Mouse (Mus musculus): Measurements from ENCODE around the gene Spast. TPM values are rescaled to one million over a fixed set of nuclear protein-coding genes. Genes with fewer than 3 reads are reported as not detected.
"Not testable (repeated sequence)": the region's sequence is repeated elsewhere in the genome, so short reads cannot be mapped to it uniquely, and the experiment has no call there.

The Spast gene
- polyA plus RNA-seq, 1 experiment from 2014 or later: 9.1 TPM

DNA sequence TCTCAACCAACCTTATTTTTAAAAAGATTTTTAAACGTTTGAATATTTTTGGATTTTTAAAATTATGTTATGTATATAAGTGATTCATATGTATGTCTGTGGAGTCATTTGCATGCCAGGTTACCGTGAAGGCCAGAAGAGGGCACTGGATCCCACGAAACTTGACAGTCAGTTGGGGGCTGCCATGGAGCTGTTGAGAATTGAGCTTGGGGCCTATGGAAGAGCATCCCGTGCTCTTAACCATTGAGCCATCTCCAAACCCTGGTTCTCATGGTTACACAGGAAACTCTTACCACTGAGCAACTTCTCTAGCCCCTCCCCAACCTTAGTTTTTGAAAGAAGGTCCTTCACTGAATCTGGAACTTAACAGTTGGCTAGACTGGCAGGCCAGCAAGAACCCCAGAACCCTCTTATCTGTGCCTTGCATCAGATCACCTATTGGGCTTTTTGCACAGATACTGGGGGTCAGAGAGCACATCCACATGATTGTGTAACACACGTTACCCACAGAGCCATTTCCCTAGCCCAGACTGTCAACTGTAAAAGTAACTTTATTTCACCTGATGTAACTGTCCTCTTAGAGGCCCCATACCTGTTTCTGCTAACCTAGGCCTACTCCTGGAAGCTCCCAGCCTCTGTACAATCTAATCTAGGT is 16.3 kb upstream of the Spast start:
- no peak overlapping the region for H3K4me2 ChIP-seq (ENCODE audit: low read depth, low read length)
- no peak overlapping the region for H3K9ac ChIP-seq (ENCODE audit: low read length)
- ATAC-seq (replicated peaks; ENCODE audit: extremely low read depth, insufficient read depth, low FRiP score): no peak
- no peaks in the 10 kb centered on the region for H3K9me3 ChIP-seq (replicated peaks; ENCODE audit: control insufficient read depth, low read length)
- no peaks in the 10 kb centered on the region for H3K4me1 ChIP-seq (ENCODE audit: control insufficient read depth, insufficient read depth, low read length)
- 51% methylated on average over 5 of the region's 5 CpGs for WGBS
- H3K36me3 ChIP-seq (ENCODE audit: control insufficient read depth, insufficient read depth): no peaks in the 10 kb centered on the region
- H3K27ac ChIP-seq (ENCODE audit: low read length): no peak overlapping the region
- no peak overlapping the region for H3K4me3 ChIP-seq (ENCODE audit: low read length)
- H3K27me3 ChIP-seq (ENCODE audit: control insufficient read depth, insufficient read depth, low read length): no peaks in the 10 kb centered on the region

DNA sequence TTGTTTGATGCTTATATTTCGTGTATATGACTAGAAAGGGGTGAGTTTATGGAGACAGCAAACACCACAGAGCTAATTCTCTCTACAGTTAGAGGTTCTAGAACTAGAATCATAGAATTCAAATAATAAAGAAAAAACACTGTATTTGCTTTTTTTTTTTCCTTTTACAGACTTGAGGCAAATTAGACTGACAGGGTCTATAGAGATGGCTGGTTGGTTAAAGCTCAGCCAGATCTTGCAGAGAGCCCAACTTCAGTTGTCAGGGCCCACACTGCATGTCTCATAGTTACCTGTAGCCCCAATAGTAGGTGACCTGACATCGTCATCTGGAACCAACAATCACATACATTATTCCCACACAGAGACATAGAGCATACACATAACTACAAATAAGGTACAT is 14.9 kb upstream of the Spast start, which contains the start of gene Dpy30:
Dpy30 (minus strand) TSS at position 101 of the 400 bp plus-strand sequence.
- Histone ChIP-seq H3K36me3 (ENCODE audit: control insufficient read depth, insufficient read depth) (no peaks in the 10 kb centered on the region), H3K9ac (ENCODE audit: low read length) (no peak within 1 kb of the TSS), H3K4me3 (ENCODE audit: low read length) (no peak within 1 kb of the TSS), H3K9me3 (replicated peaks; ENCODE audit: control insufficient read depth, low read length) (no peaks in the 10 kb centered on the region), H3K27me3 (ENCODE audit: control insufficient read depth, insufficient read depth, low read length) (no peaks in the 10 kb centered on the region), H3K4me2 (ENCODE audit: low read depth, low read length) (no peak within 1 kb of the TSS), H3K27ac (ENCODE audit: low read length) (no peak within 1 kb of the TSS), H3K4me1 (ENCODE audit: control insufficient read depth, insufficient read depth, low read length) (no peaks in the 10 kb centered on the region)
- ATAC-seq (replicated peaks; ENCODE audit: extremely low read depth, insufficient read depth, low FRiP score): no peak
- 75% methylated on average over 2 of the region's 2 CpGs for WGBS

DNA sequence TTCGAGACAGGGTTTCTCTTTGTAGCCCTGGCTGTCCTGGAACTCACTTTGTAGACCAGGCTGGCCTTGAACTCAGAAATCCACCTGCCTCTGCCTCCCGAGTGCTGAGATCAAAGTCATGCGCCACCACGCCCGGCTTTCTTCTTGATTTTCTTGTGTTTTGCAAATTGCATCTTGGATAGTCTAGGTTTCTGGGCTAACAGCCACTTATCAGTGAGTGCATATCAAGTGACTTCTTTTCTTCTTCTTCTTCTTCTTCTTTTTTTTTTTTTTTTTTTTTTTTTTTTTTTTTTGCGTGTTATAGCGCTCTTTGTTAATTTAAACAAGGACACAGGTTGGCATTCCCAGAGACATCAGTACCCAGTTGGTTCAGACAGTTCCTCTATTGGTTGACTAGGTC is 11.6 kb upstream of the Spast start:
- WGBS: 84% methylated on average over 7 of the region's 7 CpGs
- not testable (repeated sequence) for ATAC-seq (replicated peaks; ENCODE audit: extremely low read depth, insufficient read depth, low FRiP score); H3K27me3 ChIP-seq (ENCODE audit: control insufficient read depth, insufficient read depth, low read length); H3K27ac ChIP-seq (ENCODE audit: low read length); H3K4me1 ChIP-seq (ENCODE audit: control insufficient read depth, insufficient read depth, low read length); H3K9ac ChIP-seq (ENCODE audit: low read length); H3K4me2 ChIP-seq (ENCODE audit: low read depth, low read length); H3K36me3 ChIP-seq (ENCODE audit: control insufficient read depth, insufficient read depth); H3K4me3 ChIP-seq (ENCODE audit: low read length); H3K9me3 ChIP-seq (replicated peaks; ENCODE audit: control insufficient read depth, low read length)

DNA sequence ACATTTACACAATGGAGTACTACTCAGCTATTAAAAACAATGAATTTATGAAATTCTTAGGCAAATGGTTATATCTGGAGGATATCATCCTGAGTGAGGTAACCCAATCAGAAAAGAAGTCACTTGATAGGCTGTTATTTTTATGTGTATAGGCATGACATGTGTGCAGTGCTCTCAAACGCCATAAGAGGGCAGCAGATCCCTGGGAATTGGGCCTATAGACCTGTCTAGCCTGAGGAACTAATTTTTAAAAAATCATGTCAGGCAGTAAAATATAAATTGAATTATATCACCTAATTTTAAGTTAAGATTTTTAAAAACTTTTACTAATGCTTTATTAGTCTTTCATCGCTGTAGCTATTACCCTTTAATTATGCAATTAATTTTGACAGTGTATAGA is 10.6 kb upstream of the Spast start:
- H3K9me3 ChIP-seq (replicated peaks; ENCODE audit: control insufficient read depth, low read length); H3K4me3 ChIP-seq (ENCODE audit: low read length); H3K4me1 ChIP-seq (ENCODE audit: control insufficient read depth, insufficient read depth, low read length); ATAC-seq (replicated peaks; ENCODE audit: extremely low read depth, insufficient read depth, low FRiP score); H3K4me2 ChIP-seq (ENCODE audit: low read depth, low read length); H3K27ac ChIP-seq (ENCODE audit: low read length); H3K27me3 ChIP-seq (ENCODE audit: control insufficient read depth, insufficient read depth, low read length); H3K36me3 ChIP-seq (ENCODE audit: control insufficient read depth, insufficient read depth); H3K9ac ChIP-seq (ENCODE audit: low read length): not testable (repeated sequence)
- 48% methylated on average over 2 of the region's 2 CpGs for WGBS

DNA sequence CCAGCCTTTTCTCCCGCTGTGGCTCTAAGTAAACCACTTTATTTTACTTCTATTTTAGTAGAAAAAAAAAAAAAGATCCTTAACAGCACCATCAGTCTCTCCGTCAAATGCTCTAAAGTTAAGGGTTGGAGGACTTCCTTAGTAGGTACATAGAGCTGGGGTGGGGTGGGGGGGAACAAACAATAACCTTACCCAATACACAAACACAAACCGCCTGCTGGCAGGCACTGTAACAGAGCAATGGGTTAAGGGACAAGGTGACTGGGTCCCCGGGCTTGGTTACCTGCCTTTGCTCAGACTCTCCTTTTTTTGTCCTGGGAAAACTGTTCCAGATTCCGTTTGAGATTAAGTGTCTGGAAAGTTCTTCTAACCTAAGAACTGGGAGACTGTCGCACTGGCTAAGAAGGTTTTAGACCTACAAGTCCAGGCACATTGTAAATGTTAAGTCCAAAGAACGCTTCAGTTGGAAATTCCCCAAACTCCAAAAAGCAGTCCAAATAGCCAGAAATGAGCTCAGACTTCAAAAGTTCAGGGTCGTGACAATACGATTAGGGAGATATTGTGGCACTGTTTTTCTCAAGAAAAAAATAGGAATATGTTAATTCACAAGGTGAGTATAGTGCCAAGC is 7.6 kb upstream of the Spast start:
- H3K27ac ChIP-seq (ENCODE audit: low read length): no peak overlapping the region
- H3K27me3 ChIP-seq (ENCODE audit: control insufficient read depth, insufficient read depth, low read length): no peaks in the 10 kb centered on the region
- no peak overlapping the region for H3K4me2 ChIP-seq (ENCODE audit: low read depth, low read length)
- no peaks in the 10 kb centered on the region for H3K4me1 ChIP-seq (ENCODE audit: control insufficient read depth, insufficient read depth, low read length)
- H3K36me3 ChIP-seq (ENCODE audit: control insufficient read depth, insufficient read depth): no peaks in the 10 kb centered on the region
- no peak overlapping the region for H3K4me3 ChIP-seq (ENCODE audit: low read length)
- ATAC-seq (replicated peaks; ENCODE audit: extremely low read depth, insufficient read depth, low FRiP score): no peak
- 72% methylated on average over 9 of the region's 9 CpGs for WGBS
- no peak overlapping the region for H3K9ac ChIP-seq (ENCODE audit: low read length)
- no peaks in the 10 kb centered on the region for H3K9me3 ChIP-seq (replicated peaks; ENCODE audit: control insufficient read depth, low read length)

DNA sequence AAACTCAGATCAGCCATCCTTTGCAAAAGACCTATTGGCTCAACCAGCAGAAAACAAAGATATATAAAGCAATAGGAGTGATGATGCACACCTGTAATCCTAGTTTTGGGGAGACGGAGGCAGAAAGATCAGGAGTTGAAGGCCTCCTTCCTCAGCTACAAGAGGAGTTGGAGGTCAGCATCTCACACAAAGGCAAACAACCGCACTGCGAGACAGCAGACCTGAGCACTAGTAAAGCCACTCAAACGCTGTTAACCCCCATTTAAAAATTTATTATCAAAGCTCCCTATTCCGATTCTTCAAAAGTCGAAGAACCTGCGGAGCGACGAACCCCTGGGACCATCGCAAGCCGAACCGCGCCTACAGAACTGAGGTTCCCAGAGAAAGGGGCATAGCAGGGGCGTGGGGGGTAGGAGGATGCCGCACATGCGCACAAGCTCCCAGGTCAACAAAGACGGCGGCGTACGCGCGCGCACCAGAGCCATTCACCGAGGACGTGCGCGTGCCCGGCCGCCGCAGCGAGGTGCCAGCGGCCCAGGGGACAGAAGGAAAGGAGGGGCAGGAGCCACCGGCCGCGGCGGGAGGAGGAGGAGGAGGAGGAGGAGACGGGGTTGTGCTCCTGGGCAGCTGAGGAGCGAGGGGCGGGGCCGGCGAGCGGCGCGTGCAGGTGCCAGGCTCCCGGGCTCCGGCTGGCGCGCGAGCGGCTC is 409 bp upstream of the Spast start:
- Histone ChIP-seq H3K9ac (ENCODE audit: low read length) (peak overlapping the region; percentile 98), H3K4me3 (ENCODE audit: low read length) (peak overlapping the region; percentile 98), H3K27ac (ENCODE audit: low read length) (peak overlapping the region; percentile 98), H3K36me3 (ENCODE audit: control insufficient read depth, insufficient read depth) (no peaks in the 10 kb centered on the region), H3K4me2 (ENCODE audit: low read depth, low read length) (peak overlapping the region; percentile 81), H3K27me3 (ENCODE audit: control insufficient read depth, insufficient read depth, low read length) (no peaks in the 10 kb centered on the region), H3K4me1 (ENCODE audit: control insufficient read depth, insufficient read depth, low read length) (peaks cover 25% of the 10 kb centered on the region), H3K9me3 (replicated peaks; ENCODE audit: control insufficient read depth, low read length) (no peaks in the 10 kb centered on the region)
- ATAC-seq (replicated peaks; ENCODE audit: extremely low read depth, insufficient read depth, low FRiP score): peak; percentile 94
- WGBS: under 1% methylated on average over 50 of the region's 50 CpGs

DNA sequence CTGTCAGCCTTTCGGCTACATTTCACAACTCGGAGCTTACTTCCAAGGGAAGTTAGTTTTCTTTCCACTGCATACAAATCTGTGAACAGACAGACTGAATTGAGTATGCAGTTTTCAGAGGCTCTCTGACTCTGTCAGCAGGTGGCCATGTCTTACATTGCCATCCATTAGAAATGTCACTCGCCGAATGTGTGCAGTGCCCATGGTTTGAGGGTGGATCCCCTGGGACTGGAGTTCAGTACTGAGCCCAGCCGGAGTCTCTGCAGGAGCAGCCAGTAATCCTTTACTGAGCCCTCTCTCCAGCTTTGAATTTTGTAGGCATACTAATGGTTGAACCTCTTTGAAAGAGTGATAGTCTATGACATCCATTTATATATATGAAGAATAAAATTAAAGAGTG is 2.4 kb downstream of the Spast start:
- Histone ChIP-seq H3K36me3 (ENCODE audit: control insufficient read depth, insufficient read depth) (0 out of 2 replicates have a peak, but pooled peaks cover 3% of the 10 kb centered on the region), H3K4me3 (ENCODE audit: low read length) (no peak overlapping the region), H3K4me2 (ENCODE audit: low read depth, low read length) (peak overlapping the region; percentile 30; the same call in 1 of the 2 replicates), H3K4me1 (ENCODE audit: control insufficient read depth, insufficient read depth, low read length) (peaks cover 25% of the 10 kb centered on the region), H3K9me3 (replicated peaks; ENCODE audit: control insufficient read depth, low read length) (no peaks in the 10 kb centered on the region), H3K9ac (ENCODE audit: low read length) (no peak overlapping the region), H3K27ac (ENCODE audit: low read length) (no peak overlapping the region), H3K27me3 (ENCODE audit: control insufficient read depth, insufficient read depth, low read length) (no peaks in the 10 kb centered on the region)
- ATAC-seq (replicated peaks; ENCODE audit: extremely low read depth, insufficient read depth, low FRiP score): no peak
- WGBS: 65% methylated on average over 5 of the region's 5 CpGs

DNA sequence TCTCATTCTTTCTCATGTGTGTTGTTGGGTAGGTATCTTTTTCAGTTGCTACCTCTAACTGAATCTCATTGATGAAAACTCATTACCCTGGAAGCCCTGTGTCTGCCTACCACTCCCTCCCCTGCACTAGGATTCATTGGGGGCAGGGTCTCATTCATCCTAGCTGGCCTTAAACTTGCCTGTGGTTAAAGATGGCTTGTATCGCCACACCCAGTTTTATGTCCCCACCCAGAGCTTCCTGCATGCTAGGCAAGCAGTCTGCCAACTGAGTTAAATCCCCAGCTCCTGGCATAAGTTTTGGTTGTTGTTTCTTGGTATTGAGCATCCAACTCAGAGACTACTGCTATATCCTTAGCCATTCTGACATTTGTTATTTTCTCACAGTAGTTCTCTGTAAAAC is 24.8 kb downstream of the Spast start:
- Histone ChIP-seq H3K36me3 (ENCODE audit: control insufficient read depth, insufficient read depth) (peaks cover 16% of the 10 kb centered on the region; the same call in 1 of the 2 replicates), H3K4me2 (ENCODE audit: low read depth, low read length) (no peak overlapping the region), H3K27ac (ENCODE audit: low read length) (no peak overlapping the region), H3K4me1 (ENCODE audit: control insufficient read depth, insufficient read depth, low read length) (0 out of 2 replicates have a peak, but pooled peaks cover 2% of the 10 kb centered on the region), H3K4me3 (ENCODE audit: low read length) (no peak overlapping the region), H3K9ac (ENCODE audit: low read length) (no peak overlapping the region), H3K27me3 (ENCODE audit: control insufficient read depth, insufficient read depth, low read length) (no peaks in the 10 kb centered on the region), H3K9me3 (replicated peaks; ENCODE audit: control insufficient read depth, low read length) (no peaks in the 10 kb centered on the region)
- no peak for ATAC-seq (replicated peaks; ENCODE audit: extremely low read depth, insufficient read depth, low FRiP score)
- 96% methylated on average over 1 of the region's 1 CpGs for WGBS

DNA sequence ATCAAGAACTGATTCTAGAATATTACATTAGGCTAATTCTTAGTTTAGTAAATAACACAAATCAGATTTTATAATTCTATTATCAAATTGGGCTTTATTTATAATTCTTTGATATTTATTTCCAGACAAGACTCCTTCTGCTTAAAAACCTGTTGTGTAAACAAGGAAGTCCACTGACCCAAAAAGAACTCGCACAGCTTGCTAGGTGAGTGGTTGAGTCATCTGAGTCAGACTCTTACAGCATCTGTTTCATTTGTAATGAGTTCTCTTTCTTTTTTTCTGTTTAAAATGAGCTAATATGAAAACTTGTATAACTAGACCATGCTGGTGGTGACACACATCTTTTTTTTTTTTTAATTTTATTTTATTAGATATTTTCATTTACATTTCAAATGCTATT is 38.1 kb downstream of the Spast start:
- no peak for ATAC-seq (replicated peaks; ENCODE audit: extremely low read depth, insufficient read depth, low FRiP score)
- Histone ChIP-seq H3K4me3 (ENCODE audit: low read length) (no peak overlapping the region), H3K27ac (ENCODE audit: low read length) (no peak overlapping the region), H3K36me3 (ENCODE audit: control insufficient read depth, insufficient read depth) (peaks cover 39% of the 10 kb centered on the region), H3K9ac (ENCODE audit: low read length) (no peak overlapping the region), H3K4me1 (ENCODE audit: control insufficient read depth, insufficient read depth, low read length) (no peaks in the 10 kb centered on the region), H3K9me3 (replicated peaks; ENCODE audit: control insufficient read depth, low read length) (no peaks in the 10 kb centered on the region), H3K27me3 (ENCODE audit: control insufficient read depth, insufficient read depth, low read length) (no peaks in the 10 kb centered on the region), H3K4me2 (ENCODE audit: low read depth, low read length) (no peak overlapping the region)
- WGBS: 90% methylated on average over 1 of the region's 1 CpGs
